Mouse (Mus musculus) embryo, embryonic 11 days (tissue): Measurements from ENCODE around the gene Gm20917.
"Not testable (repeated sequence)": the region's sequence is repeated elsewhere in the genome, so short reads cannot be mapped to it uniquely, and the experiment has no call there.

Source experiments
- DNase-seq: peaks from one replicate; pipeline ENCODE4 v3.0.0-alpha.2; 2015

Gene Gm20917

GRCm38 (mm10) chrY:79151022-79151421 lies at the start of gene Gm20917:
TSS of gene Gm20917 (minus strand) at chrY:79151122.
- not testable (repeated sequence) for DNase-seq
